Mouse (Mus musculus): ENCODE results near the gene Fam169a.
A peak's percentile ranks its signal among the peaks of the same experiment; 100 is the strongest.
"Not testable (repeated sequence)": the region's sequence is repeated elsewhere in the genome, so short reads cannot be mapped to it uniquely, and the experiment has no call there.

The Fam169a gene

DNA sequence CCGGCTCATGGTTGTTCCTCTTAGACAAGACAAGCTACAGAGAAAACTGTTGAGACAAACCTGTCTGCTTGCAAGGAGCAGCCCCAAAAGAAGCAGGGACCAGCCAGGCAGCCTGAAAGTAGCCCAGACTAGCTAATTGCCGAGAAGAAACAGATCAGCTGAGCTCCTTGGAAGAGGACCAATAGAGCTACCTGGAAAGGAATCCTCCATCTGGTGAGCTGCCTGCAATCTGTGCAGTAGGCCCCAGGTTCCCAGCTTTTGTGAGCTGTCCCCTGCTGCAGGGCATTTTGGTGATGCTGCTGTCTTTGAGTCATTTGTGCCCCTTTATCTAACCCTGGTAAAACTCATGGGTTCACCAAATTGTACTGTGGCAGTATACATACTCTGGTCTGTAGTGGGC is 13.1 kb downstream of the Fam169a start:
- no peak for DNase-seq (ENCODE audit: low read depth)

DNA sequence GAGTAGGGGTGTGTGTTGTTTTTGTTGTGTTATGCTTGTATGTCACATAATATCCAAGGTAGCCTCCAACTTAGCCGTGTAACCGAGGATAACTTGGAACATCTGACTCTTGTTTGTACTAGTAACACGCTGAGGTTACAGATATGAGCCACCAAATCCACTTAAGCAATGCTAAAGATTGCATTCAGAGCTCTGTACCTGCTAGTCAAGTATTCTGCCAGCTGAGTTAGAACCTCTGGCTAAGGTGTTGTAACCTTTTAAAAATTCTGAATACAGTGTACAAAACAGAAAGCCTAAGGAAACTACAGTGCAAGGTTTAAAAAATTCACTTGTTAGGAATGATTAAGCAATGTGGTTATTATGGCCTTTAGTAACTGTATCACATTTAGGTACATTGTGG is 13.5 kb downstream of the Fam169a start:
- no peak for DNase-seq (ENCODE audit: low read depth)

DNA sequence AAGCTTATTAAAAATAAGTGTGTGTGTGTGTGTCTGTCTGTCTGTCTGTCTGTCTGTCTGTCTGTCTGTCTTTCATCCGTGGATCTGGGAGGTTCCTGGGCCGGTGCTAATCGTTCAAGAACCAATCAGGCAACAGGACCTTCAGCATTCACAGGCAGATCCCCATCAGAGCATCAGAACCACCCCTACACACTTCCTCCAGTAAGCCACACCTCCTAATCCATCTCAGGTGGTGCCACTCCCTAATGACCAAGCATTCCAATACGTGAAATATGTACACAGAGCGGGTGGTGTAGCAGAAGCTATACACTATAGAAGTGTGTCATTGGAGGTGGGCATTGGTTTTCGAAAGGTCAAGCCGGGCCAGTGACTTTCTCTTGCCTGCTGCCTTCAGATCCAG is 15.3 kb downstream of the Fam169a start:
- DNase-seq (ENCODE audit: low read depth): no peak

DNA sequence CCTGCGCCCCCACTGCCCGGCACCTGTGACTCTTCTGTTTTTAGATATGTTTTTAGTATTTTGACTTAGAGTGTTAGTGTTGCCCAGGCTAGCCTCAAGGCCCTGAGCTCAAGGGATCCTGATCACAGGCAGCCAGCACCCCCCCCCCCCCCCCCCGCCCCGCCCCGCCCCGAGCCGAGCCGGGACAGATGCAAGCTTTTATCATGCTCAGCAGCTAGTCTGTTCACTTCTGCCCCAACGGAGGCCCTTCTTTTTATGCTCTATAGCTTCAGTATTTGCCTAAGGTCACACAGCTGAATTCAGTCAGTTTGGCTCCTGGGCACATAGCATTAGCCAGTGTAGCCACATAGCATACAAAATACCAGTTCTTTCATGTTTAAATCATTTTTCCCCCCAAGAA is 19.2 kb downstream of the Fam169a start:
- DNase-seq (ENCODE audit: low read depth): no peak

DNA sequence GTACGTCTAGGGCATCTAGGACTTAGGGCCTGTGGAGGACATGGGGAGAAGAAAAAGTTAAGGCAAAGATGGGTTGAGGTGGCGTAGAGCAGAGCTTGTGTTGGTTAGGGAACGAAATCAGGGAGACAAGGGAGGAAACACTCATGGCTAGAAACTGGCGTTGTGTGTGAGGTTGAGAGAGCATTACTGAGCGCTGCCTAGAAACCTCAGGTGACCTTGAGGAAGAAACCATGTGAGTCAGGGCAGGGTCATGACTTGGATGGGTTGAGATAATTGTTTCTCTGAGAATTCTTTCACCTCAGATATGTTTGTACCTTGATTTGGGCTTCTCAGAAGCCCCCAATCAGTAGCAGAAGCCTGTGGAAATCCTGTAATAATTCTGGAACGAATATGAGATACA is 20.3 kb downstream of the Fam169a start:
- no peak for DNase-seq (ENCODE audit: low read depth)

DNA sequence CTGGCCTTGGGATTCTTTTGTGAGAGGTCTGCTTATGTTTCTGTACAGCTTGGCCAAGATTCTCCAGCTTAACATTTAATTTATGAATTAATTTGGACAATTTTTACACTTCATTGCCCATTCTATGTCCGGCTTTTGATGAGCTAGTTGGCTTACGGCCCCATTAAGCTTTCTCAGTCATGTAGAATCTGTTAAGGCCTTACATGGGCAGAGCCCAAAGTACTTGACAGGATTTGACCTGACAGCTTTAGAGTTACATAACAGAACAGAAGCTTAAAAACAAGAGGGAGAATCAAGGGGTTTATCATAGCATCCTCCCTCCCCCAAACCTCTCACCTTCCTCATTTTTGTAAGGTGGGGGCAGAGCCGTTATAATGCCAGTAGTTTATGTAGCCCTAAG is 21.1 kb downstream of the Fam169a start:
- DNase-seq (ENCODE audit: low read depth): no peak

DNA sequence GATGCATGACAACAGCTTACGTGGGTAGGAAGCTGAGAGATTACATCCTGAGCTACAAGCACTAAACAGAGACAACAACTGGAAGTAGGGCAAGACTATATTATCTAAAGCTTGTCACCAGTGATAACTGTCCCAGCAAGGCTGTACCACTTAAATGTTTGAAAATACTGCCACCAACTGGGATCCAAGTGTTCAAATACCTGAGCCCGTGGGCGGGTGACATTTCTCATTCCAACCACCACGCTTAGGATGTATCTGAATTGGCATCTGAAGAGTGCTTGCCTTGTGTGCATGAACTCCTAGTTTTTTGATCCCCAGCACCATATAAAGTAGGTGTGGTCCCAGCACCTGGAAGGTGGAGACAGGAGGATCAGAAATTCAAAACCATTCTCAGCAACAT is 28.6 kb downstream of the Fam169a start:
- DNase-seq (ENCODE audit: low read depth): no peak

DNA sequence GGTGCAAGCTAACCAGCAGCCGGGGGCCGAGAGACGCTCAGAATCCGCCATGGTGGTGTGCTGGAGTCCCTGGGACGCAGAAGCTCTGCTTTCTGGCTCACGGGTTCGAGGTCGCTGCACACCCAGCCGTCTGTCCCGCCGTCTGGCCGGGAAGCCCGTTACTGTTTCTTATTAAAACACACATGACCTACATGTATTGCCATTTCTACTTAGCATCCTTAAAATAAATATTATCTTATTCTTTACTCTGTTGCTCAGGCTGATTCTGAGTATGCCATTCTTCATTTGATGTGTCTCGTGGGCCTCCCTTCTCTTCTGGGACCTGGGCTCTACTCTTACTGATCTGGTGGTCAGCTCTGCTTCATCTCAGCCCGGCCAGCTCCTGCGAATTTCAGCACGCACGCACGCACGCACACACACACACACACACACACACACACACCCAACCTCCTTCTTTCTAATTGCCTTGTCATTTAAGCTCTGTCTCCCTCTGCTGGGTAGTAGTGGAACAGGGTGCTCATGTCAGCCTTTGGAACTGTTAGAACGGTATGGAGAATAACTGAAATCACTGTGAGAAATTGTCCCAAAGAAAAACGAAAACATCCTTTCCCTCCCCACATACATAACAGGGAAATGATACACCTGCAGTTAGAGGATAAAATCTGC is 32.2 kb downstream of the Fam169a start, which contains the start of gene Gm6169:
Gm6169 (minus strand) TSS at position 51 of the 666 bp plus-strand sequence.
- DNase-seq (ENCODE audit: low read depth): peak; percentile 50

DNA sequence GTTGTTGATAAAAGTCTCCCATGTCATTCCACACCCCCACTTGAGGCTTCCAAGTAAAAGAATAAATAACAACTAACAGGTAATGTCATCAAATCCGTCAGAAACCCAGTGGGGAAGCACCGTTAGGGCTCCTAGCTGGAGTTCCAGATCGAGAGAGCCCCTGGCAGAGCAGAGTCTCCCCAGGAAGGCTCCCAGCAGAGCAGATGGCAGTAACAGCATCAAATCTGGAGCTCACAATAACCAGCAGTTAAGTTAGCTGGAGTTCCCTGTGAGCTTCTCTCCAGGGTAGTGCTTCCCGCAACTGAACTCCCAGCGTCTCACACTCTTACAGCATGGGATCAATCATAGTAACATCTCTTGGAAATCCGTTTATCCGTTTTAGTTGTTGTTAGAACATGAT is 37.9 kb downstream of the Fam169a start:
- no peak for DNase-seq (ENCODE audit: low read depth)

DNA sequence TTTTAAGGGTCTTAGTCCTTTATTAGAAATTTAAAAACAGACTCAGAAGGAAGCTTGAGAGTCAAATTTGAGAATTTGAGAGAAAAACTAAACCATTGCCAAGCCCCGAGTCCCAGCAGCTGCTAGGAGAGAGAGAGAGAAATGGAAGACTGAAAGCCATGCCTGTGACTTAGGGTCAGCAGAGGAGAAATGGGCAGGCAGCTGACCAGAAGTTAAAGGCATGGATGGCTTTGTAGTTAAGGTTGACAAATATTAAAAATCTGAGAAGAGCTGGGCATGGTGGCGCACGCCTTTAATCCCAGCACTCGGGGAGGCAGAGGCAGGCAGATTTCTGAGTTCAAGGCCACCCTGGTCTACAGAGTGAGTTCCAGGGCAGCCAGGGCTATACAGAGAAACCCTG is 40.6 kb downstream of the Fam169a start:
- DNase-seq (ENCODE audit: low read depth): not testable (repeated sequence)

DNA sequence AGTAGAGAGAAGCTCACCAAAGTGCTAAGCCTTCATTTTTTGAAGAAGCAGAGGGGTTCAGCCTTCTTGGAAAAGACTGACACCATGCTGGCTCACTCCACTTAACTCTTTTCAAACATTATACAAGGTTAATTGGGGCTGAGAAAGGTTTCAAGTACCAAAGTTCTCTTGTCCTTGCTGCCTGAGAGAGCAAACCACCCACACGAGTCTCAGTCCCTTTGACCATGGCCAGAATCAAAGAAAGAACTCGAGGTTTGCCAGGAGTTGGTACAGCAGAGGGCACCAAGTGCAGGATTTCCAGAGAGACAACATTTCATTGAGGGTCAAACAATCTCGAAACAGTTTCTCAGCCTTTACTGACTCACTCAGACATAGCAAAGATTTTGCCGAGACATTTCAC is 42.0 kb downstream of the Fam169a start:
- no peak for DNase-seq (ENCODE audit: low read depth)

DNA sequence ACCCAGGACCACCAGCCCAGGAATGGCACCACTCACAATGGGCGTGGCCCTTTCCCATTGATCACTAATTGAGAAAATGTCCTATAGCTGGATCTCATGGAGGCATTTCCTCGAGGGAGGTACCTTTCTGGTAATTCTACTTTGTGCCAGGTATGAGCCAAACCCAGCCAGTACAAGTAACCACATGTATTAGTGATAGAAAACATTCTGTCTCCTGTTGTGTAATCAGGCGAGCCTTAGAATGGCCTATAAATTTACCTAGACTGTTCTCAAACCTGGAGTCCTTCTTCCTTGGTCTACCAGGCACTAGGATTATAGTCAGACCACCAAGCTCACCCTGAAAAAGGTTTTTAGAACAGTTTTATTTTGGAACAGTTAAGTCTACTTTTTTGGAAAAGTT is 54.3 kb downstream of the Fam169a start:
- DNase-seq (ENCODE audit: low read depth): no peak

DNA sequence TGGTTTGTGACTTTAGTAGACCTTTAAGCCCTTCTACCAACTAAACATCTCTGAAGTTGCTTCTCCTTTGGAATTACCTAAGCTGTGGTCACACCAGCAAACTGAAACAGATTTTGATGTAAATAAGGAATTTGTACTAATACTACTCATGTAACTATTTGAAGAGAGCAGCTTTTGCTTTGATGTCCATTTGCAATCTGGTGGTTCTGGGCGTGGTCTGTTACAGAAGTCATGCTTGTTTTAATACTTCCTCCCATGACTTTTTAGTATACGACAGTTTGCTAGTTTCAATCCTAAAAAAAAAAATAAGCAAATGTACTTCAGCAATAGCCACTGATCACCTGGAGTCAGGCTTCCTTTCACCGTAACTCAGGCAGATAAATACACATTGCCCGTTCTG is 62.6 kb downstream of the Fam169a start:
- DNase-seq (ENCODE audit: low read depth): not testable (repeated sequence)

DNA sequence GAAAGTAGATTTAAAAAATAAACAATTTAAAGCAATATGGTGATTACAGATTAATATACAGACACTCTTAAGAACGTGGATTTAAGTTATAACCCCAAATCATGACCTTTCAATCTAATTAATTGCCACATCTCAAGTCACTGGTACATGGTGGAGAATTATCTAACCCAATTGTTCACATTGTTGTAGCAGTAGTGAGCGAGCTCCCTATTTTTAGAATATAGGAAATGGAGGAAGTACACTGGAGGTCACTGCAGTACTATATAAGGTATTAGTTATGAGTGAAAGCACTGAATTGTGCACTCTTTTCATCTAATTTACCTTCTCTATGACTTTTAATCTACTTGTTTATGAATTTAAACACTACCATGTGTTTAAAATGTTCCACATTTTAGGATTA is 63.3 kb downstream of the Fam169a start:
- not testable (repeated sequence) for DNase-seq (ENCODE audit: low read depth)

DNA sequence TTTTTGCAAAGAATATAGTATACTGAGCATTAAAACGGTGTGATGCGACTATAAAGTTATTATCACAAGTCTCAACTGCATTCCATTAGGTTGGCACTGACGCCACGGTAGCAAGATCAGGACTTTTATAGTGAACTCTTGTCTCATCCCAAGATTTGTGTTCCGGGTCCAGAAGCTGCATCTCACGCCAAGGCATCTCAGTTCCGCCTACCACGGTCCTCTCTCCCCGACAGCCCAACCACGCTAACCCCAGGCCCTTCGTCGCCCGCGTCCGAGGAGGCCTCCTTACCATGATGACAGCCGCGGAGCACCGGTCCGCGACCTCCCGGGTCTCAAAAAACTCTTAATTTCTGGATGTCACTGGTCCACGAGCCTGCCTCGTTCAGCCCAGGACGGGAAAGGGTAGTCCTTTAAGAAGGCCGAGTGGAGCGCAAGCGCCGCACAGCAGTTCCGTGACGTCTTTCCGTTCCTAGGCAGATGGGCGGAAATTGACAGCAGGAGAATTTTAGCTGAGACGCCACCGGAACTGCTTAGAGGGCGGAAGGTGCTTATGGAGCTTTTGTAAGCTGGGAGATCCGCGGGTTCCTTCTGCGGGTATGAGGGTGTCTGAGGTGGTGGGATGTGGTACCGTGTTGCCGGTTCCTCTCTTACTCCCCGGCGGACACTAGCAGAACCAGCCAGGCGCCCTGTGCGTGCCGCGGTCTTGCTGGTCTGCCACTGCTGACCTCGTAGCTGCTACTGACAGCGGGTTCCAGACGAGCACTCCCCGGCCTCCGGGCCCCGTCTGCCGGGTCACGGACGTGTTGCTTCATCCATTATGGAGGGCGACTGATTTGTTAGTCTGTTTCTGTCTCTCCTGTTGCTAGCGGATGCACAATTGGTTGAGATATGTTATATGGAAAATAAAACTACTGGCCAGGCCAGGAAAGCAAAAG is 70.6 kb downstream of the Fam169a start, which contains the start of the genes Gfm2 and Nsa2:
Gfm2 (plus strand) TSS at position 472 of the 935 bp plus-strand sequence.
Nsa2 (minus strand) TSS at position 472 of the 935 bp plus-strand sequence.
- DNase-seq (ENCODE audit: low read depth): peak; percentile 91

DNA sequence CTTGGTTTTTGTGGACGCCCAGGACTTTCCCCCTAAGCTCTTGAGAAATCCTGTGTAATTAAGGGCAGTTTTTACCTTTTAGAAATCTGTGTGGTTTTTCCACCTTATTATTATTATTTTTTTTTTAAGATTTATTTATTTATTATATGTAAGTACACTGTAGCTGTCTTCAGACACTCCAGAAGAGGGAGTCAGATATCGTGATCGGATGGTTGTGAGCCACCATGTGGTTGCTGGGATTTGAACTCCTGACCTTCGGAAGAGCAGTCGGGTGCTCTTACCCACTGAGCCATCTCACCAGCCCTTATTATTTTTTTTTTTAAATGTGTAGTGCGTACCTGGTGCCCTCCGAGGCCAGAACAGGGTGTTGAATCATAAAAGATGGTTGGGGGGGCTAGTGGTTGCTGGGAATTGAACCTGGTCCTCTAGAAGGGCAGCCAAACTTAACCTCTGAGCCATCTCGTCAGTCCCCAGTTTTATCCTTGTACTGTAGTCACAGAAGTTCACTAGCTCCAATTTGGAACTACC is 71.4 kb downstream of the Fam169a start:
- DNase-seq (ENCODE audit: low read depth): not testable (repeated sequence)

DNA sequence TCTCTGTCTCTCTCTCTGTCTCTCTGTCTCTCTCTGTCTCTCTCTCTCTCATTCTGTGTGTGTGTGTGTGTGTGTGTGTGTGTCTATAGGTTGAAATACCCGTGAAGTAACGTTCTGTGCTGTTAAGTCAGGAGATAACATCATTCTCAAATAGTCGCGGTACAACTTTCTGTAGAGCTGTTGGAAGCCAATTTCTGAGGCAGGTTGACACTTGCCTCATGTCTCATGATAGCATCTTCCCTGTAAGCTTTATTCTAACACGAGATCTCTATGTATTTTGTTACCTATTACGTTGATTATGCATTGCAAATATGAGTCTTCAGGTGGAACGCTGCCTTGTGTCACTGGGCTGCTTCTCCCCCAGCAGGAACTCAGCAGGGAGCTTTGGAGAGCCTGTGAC is 75.2 kb downstream of the Fam169a start:
- DNase-seq (ENCODE audit: low read depth): no peak

DNA sequence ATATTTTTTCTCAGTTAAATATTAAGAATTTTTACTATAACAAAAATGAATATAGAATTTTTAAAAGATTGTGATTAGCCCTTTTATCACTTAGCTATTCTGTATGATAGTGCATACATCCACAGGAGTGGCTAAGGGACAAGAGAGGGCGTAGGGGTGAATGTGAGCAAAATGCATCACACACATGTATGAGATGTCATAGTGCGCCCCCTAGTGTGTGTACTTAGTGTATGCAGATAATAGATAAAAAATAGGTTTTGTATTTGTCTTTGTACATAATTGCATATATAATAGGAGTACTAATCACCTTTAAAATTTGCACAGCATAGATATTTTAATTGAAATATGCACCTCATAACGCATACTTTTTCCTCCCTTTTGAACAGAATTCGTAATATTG is 78.7 kb downstream of the Fam169a start:
- DNase-seq (ENCODE audit: low read depth): peak; percentile 43

DNA sequence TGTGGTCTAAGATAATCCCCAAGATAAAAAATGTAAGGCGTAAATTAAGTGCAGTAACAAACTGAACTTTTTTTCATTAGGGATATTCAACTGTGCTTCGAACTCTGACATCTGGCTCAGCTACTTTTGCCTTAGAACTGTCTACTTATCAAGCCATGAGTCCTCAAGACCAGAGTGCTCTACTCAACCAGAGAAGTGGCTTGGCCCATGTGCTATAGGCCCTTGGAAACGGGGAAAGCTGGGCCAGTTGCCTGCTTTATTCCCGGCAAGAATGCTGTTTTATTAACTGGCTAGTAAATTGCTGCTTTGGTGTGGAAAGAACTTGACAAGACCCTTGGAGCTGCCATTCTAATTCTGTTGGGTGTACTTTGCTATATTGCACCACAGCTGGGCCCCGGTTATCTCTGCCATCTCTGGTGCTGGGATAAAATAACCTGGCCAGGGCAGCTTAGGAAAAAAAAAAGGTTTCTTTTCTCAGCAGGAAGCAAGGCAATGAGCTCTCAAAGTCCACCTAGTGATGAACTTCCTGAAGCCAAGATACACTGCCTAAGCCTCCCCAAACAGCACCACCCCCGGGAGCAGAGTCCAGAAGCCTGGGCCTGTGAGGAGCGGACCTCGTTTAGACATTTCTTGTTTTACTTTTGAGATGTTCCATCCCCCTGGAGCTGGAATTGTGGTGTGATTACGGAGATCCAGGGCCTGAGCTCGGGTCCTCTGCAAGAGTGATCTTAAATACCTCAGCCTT is 108.6 kb downstream of the Fam169a start:
- no peak for DNase-seq (ENCODE audit: low read depth)

DNA sequence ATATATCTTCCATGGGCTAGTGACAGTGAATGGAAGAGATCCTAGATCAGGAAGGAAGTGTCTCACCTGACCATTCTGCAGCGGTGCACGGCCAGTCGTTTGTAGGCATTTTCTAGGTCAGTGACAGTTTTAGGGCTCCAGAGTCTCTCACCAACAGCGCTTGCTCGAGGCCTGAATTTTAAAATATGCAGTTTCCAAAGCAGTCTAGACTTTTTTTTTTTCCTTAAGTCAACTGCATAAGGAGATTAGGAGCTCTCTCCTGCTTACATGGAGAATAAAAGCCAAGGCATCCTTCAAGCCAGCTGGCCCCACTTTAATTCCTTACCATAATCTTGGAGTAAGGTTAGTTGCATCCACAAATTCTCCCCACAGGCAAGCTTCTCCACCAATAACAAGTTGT is 109.6 kb downstream of the Fam169a start:
- no peak for DNase-seq (ENCODE audit: low read depth)

DNA sequence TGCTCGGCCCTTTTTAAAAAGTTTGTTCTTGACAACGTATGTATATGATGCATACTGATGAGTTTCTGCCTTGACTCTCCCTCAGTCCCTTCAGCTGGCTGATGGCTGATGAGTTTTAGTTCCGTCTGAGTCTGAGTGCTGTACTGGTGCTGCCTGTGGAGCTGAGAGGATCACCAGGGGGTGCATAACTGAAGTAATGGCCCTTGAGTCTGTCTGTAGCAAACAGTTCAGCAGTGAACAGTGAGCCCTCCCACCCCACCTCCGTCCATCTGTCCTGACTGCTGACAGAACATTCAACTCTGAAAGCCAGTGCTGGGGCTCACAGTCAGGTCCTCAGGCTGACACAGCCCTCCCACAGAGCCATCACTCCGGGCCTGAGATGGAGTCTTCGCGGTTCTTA is 111.9 kb downstream of the Fam169a start:
- no peak for DNase-seq (ENCODE audit: low read depth)
